Mouse (Mus musculus): ENCODE data around the gene Usp13. TPM values are rescaled to one million over a fixed set of nuclear protein-coding genes. Genes with fewer than 3 reads are reported as not detected.

The Usp13 gene
- polyA plus RNA-seq, 1 experiment from 2014 or later: 5.1 TPM

DNA sequence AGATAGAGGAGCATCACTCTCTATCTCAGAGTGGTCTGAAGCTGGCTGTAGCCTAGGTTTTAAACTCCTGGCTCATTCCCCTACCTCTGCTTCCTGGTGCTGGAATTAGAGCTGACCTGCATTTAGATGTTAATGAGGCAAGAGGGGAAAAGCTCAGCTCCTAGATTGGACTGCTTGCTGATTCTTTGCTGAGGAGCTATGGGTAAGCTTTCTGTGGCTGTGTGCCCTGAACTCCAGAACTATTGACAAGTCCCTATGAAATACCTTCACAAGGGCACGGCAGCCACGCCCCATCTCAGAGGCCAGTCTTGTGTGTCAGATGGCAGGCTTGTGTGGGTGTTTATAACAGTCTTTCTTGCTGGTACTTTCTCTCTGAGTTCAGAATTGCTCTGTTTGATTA lies 16.5 kb downstream of the Usp13 start:
- Histone ChIP-seq H3K4me2 (replicated peaks; ENCODE audit: low read depth, low read length) (no peak overlapping the region), H3K4me3 (ENCODE audit: low read depth, low read length) (no peak overlapping the region), H3K9me3 (ENCODE audit: control insufficient read depth, low read depth, low read length) (no peaks in the 10 kb centered on the region), H3K9ac (replicated peaks; ENCODE audit: low read depth, low read length) (no peak overlapping the region), H3K36me3 (ENCODE audit: control insufficient read depth, insufficient read depth, low read length) (no peaks in the 10 kb centered on the region), H3K27ac (ENCODE audit: low read length) (no peak overlapping the region), H3K27me3 (ENCODE audit: control insufficient read depth, insufficient read depth, low read length) (no peaks in the 10 kb centered on the region), H3K4me1 (ENCODE audit: control insufficient read depth, insufficient read depth, low read length) (no peaks in the 10 kb centered on the region)
- 63% methylated on average over 2 of the region's 2 CpGs for WGBS
- ATAC-seq (ENCODE audit: insufficient number of reproducible peaks, insufficient read depth, low FRiP score, low read depth): no peak

DNA sequence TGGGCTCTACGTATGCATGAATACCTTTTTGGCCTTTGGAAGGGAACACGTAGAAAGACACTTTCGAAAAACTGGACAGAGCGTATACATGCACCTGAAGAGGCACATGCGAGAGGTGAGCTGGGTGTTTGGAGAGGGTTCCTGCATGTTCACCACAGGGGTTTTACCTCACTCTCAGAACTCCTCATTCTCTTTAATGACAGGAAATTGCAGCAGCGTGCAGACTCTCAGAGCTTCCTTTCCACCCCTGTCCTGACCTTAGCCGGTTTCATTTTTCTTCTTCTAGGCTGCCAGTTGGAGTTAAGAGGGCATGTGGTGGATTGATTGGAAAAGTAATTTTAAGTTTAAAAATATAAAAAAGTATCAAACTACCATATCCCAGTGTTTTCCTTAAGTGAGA lies 20.5 kb downstream of the Usp13 start:
- Histone ChIP-seq H3K4me3 (ENCODE audit: low read depth, low read length) (no peak overlapping the region), H3K36me3 (ENCODE audit: control insufficient read depth, insufficient read depth, low read length) (no peaks in the 10 kb centered on the region), H3K4me1 (ENCODE audit: control insufficient read depth, insufficient read depth, low read length) (no peaks in the 10 kb centered on the region), H3K9me3 (ENCODE audit: control insufficient read depth, low read depth, low read length) (no peaks in the 10 kb centered on the region), H3K4me2 (replicated peaks; ENCODE audit: low read depth, low read length) (no peak overlapping the region), H3K9ac (replicated peaks; ENCODE audit: low read depth, low read length) (no peak overlapping the region), H3K27me3 (ENCODE audit: control insufficient read depth, insufficient read depth, low read length) (no peaks in the 10 kb centered on the region), H3K27ac (ENCODE audit: low read length) (no peak overlapping the region)
- WGBS: 89% methylated on average over 7 of the region's 7 CpGs
- no peak for ATAC-seq (ENCODE audit: insufficient number of reproducible peaks, insufficient read depth, low FRiP score, low read depth)

DNA sequence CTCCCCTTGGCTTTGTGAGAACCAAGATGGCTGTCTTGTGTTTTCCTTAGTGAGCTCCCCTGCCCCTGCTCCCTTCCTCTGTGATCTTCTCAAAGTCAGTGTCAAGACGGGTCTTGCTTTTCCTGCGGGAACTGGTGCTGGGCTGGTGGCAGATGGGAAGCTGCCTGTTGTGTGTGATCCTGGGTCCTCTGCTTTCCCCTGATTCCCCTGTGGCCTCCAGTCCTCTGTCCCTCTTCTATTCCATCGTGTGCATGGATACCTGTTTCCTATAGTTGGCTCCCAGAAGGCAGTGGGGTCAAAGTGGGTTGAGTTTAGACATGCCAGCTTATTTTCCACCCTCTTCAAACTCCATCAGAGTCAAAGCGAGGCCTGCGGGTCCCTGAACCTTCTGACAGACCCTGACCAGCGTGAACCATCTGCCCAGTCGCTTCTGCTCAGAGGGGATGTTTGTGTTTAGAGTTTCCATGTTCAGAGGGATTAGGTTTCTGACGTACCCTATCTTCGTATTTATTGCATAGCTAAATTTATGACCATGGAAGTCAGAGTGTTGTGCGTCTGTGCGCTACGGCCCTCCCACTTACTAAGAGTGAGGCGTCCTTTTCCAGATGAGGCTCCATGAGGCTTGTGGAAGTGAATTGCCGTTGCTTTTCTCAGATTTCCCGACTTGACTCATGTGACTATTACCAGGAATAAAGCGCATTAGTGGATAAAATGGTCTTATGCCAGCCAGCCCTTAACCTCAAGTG lies 39.2 kb downstream of the Usp13 start:
- H3K4me1 ChIP-seq (ENCODE audit: control insufficient read depth, insufficient read depth, low read length): no peaks in the 10 kb centered on the region
- H3K27me3 ChIP-seq (ENCODE audit: control insufficient read depth, insufficient read depth, low read length): no peaks in the 10 kb centered on the region
- ATAC-seq (ENCODE audit: insufficient number of reproducible peaks, insufficient read depth, low FRiP score, low read depth): no peak
- no peaks in the 10 kb centered on the region for H3K9me3 ChIP-seq (ENCODE audit: control insufficient read depth, low read depth, low read length)
- H3K4me3 ChIP-seq (ENCODE audit: low read depth, low read length): no peak overlapping the region
- H3K36me3 ChIP-seq (ENCODE audit: control insufficient read depth, insufficient read depth, low read length): no peaks in the 10 kb centered on the region
- H3K9ac ChIP-seq (replicated peaks; ENCODE audit: low read depth, low read length): no peak overlapping the region
- no peak overlapping the region for H3K4me2 ChIP-seq (replicated peaks; ENCODE audit: low read depth, low read length)
- 0 out of 2 replicates have a peak overlapping the region, but pooled peaks have one; percentile 39 for H3K27ac ChIP-seq (ENCODE audit: low read length)
- WGBS: 56% methylated on average over 16 of the region's 16 CpGs

DNA sequence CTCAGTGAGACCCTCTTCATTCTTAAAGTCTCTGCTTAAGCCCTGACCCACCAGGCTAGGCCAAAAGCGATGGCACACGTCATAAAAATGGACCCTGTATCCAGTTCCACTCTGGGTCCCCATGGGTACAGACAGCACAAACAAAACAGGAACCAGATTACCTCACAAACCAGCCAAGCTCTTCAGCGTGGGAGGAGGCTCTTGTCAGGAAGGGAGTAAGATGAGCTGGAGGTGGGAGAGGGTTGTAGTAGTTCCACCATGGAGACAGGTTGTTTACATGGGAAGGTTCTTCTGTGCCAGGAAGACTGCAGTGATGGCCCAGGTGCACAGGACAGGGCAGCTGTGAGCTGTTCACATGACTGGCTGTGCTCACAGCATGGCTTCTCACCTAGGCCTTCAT lies 53.7 kb downstream of the Usp13 start:
- no peaks in the 10 kb centered on the region for H3K4me1 ChIP-seq (ENCODE audit: control insufficient read depth, insufficient read depth, low read length)
- H3K36me3 ChIP-seq (ENCODE audit: control insufficient read depth, insufficient read depth, low read length): no peaks in the 10 kb centered on the region
- no peaks in the 10 kb centered on the region for H3K9me3 ChIP-seq (ENCODE audit: control insufficient read depth, low read depth, low read length)
- no peak for ATAC-seq (ENCODE audit: insufficient number of reproducible peaks, insufficient read depth, low FRiP score, low read depth)
- H3K27me3 ChIP-seq (ENCODE audit: control insufficient read depth, insufficient read depth, low read length): no peaks in the 10 kb centered on the region
- 85% methylated on average over 3 of the region's 3 CpGs for WGBS
- H3K9ac ChIP-seq (replicated peaks; ENCODE audit: low read depth, low read length): no peak overlapping the region
- no peak overlapping the region for H3K27ac ChIP-seq (ENCODE audit: low read length)
- H3K4me2 ChIP-seq (replicated peaks; ENCODE audit: low read depth, low read length): no peak overlapping the region
- H3K4me3 ChIP-seq (ENCODE audit: low read depth, low read length): no peak overlapping the region

DNA sequence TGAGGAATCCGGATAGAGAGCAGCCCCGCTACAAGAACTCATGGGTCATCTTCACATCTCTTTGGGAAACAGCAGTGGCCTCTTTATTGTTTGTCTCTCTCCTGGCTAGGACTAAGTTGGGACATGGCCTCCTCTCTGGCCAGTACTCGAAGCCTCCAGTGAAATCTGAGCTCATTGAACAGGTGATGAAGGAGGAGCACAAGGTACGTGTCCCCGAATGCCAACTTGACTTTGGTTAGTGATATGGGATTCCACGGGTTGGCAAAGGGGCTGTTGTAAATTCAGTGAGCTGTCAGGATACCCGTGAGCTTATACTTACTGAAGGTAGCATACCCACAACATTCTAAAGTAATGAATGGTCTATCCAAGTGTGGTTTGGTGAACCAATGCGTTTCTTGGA lies 69.0 kb downstream of the Usp13 start:
- ATAC-seq (ENCODE audit: insufficient number of reproducible peaks, insufficient read depth, low FRiP score, low read depth): no peak
- Histone ChIP-seq H3K9ac (replicated peaks; ENCODE audit: low read depth, low read length) (no peak overlapping the region), H3K4me1 (ENCODE audit: control insufficient read depth, insufficient read depth, low read length) (no peaks in the 10 kb centered on the region), H3K4me3 (ENCODE audit: low read depth, low read length) (no peak overlapping the region), H3K36me3 (ENCODE audit: control insufficient read depth, insufficient read depth, low read length) (no peaks in the 10 kb centered on the region), H3K27ac (ENCODE audit: low read length) (no peak overlapping the region), H3K9me3 (ENCODE audit: control insufficient read depth, low read depth, low read length) (no peaks in the 10 kb centered on the region), H3K27me3 (ENCODE audit: control insufficient read depth, insufficient read depth, low read length) (no peaks in the 10 kb centered on the region), H3K4me2 (replicated peaks; ENCODE audit: low read depth, low read length) (no peak overlapping the region)
- 92% methylated on average over 8 of the region's 8 CpGs for WGBS

DNA sequence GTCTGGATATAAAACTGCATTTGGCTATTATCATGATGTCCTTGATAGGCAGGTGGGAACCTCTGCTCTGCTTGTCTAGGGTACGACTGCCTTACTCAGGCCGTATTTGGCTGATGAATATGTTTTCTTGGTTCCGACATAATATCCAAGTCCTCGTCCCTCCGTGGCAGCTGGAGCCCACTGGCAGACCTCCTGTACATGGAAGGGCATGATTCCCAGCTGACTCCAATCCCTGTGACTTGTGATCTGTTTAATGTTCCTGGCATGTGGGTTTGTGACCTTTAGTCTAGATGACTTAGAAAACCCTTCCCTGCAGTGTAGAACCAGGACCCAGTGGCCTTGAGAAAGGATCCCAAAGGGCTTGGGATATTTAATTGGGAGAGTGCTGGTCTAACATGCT lies 71.5 kb downstream of the Usp13 start:
- Histone ChIP-seq H3K27ac (ENCODE audit: low read length) (no peak overlapping the region), H3K9me3 (ENCODE audit: control insufficient read depth, low read depth, low read length) (no peaks in the 10 kb centered on the region), H3K9ac (replicated peaks; ENCODE audit: low read depth, low read length) (no peak overlapping the region), H3K36me3 (ENCODE audit: control insufficient read depth, insufficient read depth, low read length) (no peaks in the 10 kb centered on the region), H3K4me1 (ENCODE audit: control insufficient read depth, insufficient read depth, low read length) (no peaks in the 10 kb centered on the region), H3K4me2 (replicated peaks; ENCODE audit: low read depth, low read length) (no peak overlapping the region), H3K27me3 (ENCODE audit: control insufficient read depth, insufficient read depth, low read length) (no peaks in the 10 kb centered on the region), H3K4me3 (ENCODE audit: low read depth, low read length) (no peak overlapping the region)
- ATAC-seq (ENCODE audit: insufficient number of reproducible peaks, insufficient read depth, low FRiP score, low read depth): no peak
- 90% methylated on average over 5 of the region's 5 CpGs for WGBS

DNA sequence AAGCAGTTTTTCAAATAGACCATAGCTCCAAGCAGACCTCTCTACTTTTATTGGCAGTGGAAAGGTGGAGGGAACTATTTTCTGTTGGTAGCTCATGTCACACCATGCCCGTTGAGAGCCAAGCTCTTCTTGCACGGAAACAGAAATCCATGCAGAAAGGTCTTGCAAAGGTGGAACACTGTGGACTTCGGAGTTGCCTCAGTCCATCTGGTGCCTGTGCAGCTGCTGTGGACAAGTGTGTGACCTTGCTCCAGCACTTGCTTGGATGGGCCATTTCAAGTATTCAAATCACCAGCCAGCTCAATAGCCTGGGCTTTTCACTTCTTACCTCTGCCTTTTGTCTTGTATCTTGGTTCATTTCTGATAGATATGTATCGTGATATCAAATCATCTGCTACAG lies 72.8 kb downstream of the Usp13 start:
- no peak overlapping the region for H3K27ac ChIP-seq (ENCODE audit: low read length)
- ATAC-seq (ENCODE audit: insufficient number of reproducible peaks, insufficient read depth, low FRiP score, low read depth): no peak
- no peaks in the 10 kb centered on the region for H3K9me3 ChIP-seq (ENCODE audit: control insufficient read depth, low read depth, low read length)
- no peak overlapping the region for H3K9ac ChIP-seq (replicated peaks; ENCODE audit: low read depth, low read length)
- no peak overlapping the region for H3K4me3 ChIP-seq (ENCODE audit: low read depth, low read length)
- H3K27me3 ChIP-seq (ENCODE audit: control insufficient read depth, insufficient read depth, low read length): no peaks in the 10 kb centered on the region
- no peaks in the 10 kb centered on the region for H3K36me3 ChIP-seq (ENCODE audit: control insufficient read depth, insufficient read depth, low read length)
- 95% methylated on average over 4 of the region's 4 CpGs for WGBS
- H3K4me1 ChIP-seq (ENCODE audit: control insufficient read depth, insufficient read depth, low read length): no peaks in the 10 kb centered on the region
- no peak overlapping the region for H3K4me2 ChIP-seq (replicated peaks; ENCODE audit: low read depth, low read length)

DNA sequence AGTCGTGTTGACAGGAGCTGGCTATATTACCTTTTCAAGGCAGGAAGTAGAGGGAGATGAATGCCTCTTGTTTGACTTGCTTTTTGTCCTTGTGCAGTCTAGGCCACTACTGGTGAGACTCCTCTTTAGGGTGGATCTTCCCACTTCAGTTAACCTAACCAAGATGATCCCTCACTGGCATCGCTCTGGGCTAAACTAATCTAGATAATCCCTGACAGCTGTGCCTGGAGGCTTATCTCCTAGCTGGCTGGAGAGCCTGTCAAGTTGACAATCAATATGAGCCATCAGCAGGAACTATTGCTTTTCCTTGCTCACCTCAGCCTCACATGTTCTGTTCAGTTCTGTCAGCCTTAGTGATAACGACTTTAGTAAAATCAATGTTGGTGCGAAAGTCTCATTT lies 86.1 kb downstream of the Usp13 start:
- no peak overlapping the region for H3K4me3 ChIP-seq (ENCODE audit: low read depth, low read length)
- ATAC-seq (ENCODE audit: insufficient number of reproducible peaks, insufficient read depth, low FRiP score, low read depth): no peak
- H3K9ac ChIP-seq (replicated peaks; ENCODE audit: low read depth, low read length): no peak overlapping the region
- H3K27me3 ChIP-seq (ENCODE audit: control insufficient read depth, insufficient read depth, low read length): no peaks in the 10 kb centered on the region
- H3K36me3 ChIP-seq (ENCODE audit: control insufficient read depth, insufficient read depth, low read length): 0 out of 2 replicates have a peak, but pooled peaks cover 3% of the 10 kb centered on the region
- H3K9me3 ChIP-seq (ENCODE audit: control insufficient read depth, low read depth, low read length): no peaks in the 10 kb centered on the region
- WGBS: 38% methylated on average over 4 of the region's 4 CpGs
- H3K4me2 ChIP-seq (replicated peaks; ENCODE audit: low read depth, low read length): no peak overlapping the region
- H3K27ac ChIP-seq (ENCODE audit: low read length): no peak overlapping the region
- no peaks in the 10 kb centered on the region for H3K4me1 ChIP-seq (ENCODE audit: control insufficient read depth, insufficient read depth, low read length)

DNA sequence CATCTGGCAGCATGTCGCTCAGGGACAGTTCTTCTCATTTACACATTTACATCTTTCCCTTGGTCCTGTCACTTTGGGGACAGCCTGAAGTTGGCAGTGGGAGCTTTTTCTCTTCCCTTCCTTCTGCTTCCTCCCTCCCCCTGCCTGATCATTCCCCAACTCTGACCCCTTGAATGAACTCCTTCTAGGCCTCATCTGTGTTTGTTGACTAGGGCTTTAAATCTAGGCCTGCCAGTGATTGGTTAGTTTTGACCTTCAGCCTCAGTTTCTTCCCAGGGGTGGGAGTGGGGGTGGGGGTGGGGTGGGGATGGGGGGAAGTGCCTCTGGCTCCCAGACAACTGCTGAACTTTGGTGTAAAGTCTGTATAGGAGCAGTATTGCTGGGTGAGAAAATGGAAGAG lies 87.3 kb downstream of the Usp13 start:
- no peak overlapping the region for H3K4me2 ChIP-seq (replicated peaks; ENCODE audit: low read depth, low read length)
- H3K4me3 ChIP-seq (ENCODE audit: low read depth, low read length): no peak overlapping the region
- no peak overlapping the region for H3K27ac ChIP-seq (ENCODE audit: low read length)
- H3K4me1 ChIP-seq (ENCODE audit: control insufficient read depth, insufficient read depth, low read length): no peaks in the 10 kb centered on the region
- 0 out of 2 replicates have a peak, but pooled peaks cover 3% of the 10 kb centered on the region for H3K36me3 ChIP-seq (ENCODE audit: control insufficient read depth, insufficient read depth, low read length)
- no peak overlapping the region for H3K9ac ChIP-seq (replicated peaks; ENCODE audit: low read depth, low read length)
- no peaks in the 10 kb centered on the region for H3K9me3 ChIP-seq (ENCODE audit: control insufficient read depth, low read depth, low read length)
- ATAC-seq (ENCODE audit: insufficient number of reproducible peaks, insufficient read depth, low FRiP score, low read depth): no peak
- no peaks in the 10 kb centered on the region for H3K27me3 ChIP-seq (ENCODE audit: control insufficient read depth, insufficient read depth, low read length)
- 70% methylated on average over 1 of the region's 1 CpGs for WGBS
